10 mouse cellular contexts compared by ENCODE assay signal in the genomic region with DNA sequence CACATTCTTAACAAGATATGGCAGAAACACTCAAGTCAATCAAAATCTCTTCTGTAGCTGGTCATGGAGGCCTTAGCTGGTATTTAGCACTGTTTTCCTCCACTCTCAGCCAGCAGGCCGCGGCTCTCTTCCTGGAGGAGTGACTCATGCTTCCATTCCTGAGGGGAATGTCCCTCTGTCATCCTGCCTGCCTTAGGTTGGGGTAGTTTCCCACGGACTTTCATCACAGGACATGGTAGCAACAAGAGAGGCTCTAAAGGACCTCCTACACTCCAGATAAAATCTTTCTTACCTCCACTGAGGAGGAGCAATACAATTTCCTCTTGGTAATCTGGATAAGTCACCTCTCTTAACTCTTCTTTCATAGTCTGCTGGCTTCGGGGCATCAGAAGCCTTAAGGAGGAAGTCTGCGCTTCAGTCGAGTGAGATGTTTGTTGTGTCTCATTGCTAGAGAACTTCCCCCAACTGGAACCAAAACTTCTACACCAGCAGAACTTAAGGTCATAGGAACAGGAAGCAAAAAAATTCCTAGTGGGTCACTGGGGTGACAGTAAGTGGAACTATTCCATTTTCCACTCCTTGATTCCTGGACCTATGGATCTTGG. TPM values are rescaled to one million over a fixed set of nuclear protein-coding genes. Genes with fewer than 3 reads are reported as not detected.
DNase-seq lines count a peak whose midpoint lies in the region; ATAC-seq lines count a peak whose summit lies in the region.
"Had no signal": no experiment of that assay in that cellular context is flagged by ENCODE, and none has a peak within 500 bp of the region (broad histone marks: within the 10 kb centered on the region; RNA-seq: fewer than 3 reads in every experiment).

No protein-coding gene starts in this region.

- no peaks in the 10 kb centered on the region for H3K9me3 ChIP-seq in heart, embryonic 16.5 days (replicated peaks; ENCODE audit: control insufficient read depth, low read length)

- H3K27me3 ChIP-seq in heart, embryonic 16.5 days (ENCODE audit: control insufficient read depth, insufficient read depth, low read length) = no peaks in the 10 kb centered on the region

- peaks cover 12% of the 10 kb centered on the region for H3K4me1 ChIP-seq in heart, embryonic 16.5 days (ENCODE audit: control insufficient read depth, insufficient read depth, low read length)

- intact Hi-C loops in gastrocnemius, postnatal 36 days (cut with DNase I) = no loop called here

- H3K9ac ChIP-seq in heart, embryonic 16.5 days (ENCODE audit: low read length) = no peak overlapping the region

- H3K27ac ChIP-seq in heart, embryonic 16.5 days (ENCODE audit: low read length) = peak overlapping the region; percentile 26

- H3K4me2 ChIP-seq in heart, embryonic 16.5 days (ENCODE audit: low read depth, low read length) = no peak overlapping the region

- DNase-seq in gastrocnemius, adult 18-20 months (ENCODE audit: low spot score) = peak; percentile 32
- no peak for DNase-seq in gastrocnemius, postnatal 36 days
- DNase-seq in spleen, postnatal 36 days (ENCODE audit: low spot score in 2 of 2) = peak; percentile 39 to 50
- DNase-seq in spleen, postnatal 10 days (ENCODE audit: low spot score in 2 of 2) = no peak
- DNase-seq in yolk sac, embryonic 10.5 days (ENCODE audit: low spot score) = peak; percentile 35
- DNase-seq in urinary bladder, postnatal 14 days (ENCODE audit: low spot score) = no peak
- DNase-seq in right cerebral cortex, adult 18-20 months = no peak
- DNase-seq: kidney, postnatal 25 days had no signal

- WGBS in heart, embryonic 16.5 days = 36% methylated on average over 6 of the region's 6 CpGs

- no peaks in the 10 kb centered on the region for H3K36me3 ChIP-seq in heart, embryonic 16.5 days (ENCODE audit: control insufficient read depth, insufficient read depth)

- no peak overlapping the region for H3K4me3 ChIP-seq in heart, embryonic 16.5 days (ENCODE audit: low read length)
- H3K4me3 ChIP-seq: erythroblast, embryonic 14.5 days had no signal

- peak; percentile 49; the same call in 1 of the 2 replicates for ATAC-seq in heart, embryonic 16.5 days (replicated peaks; ENCODE audit: extremely low read depth, insufficient read depth, low FRiP score)

RNA-seq across cellular contexts. Expression of gene Zfp1, which starts 15.7 kb away (rescaled TPM):
- 1 to 10 TPM; 8.6 to 9.4 TPM for total RNA-seq in gastrocnemius, adult 18-20 months (2021)
- total RNA-seq in gastrocnemius, postnatal 36 days (2021) = 1 to 10 TPM; 6.8 to 9.2 TPM
- 15.5 and 16.7 TPM in 2 replicates for polyA plus RNA-seq in heart, embryonic 16.5 days (2015; fragmentation: Nextera tagmentation; extraction: Ambion mirVana)

RNA-seq across cellular contexts. Expression of gene Ldhd, which starts 28.7 kb away (rescaled TPM):
- 10 to 100 TPM; 30.3 to 31.4 TPM for total RNA-seq in gastrocnemius, adult 18-20 months (2021)
- total RNA-seq in gastrocnemius, postnatal 36 days (2021) = 10 to 100 TPM; 32.4 to 34.9 TPM
- polyA plus RNA-seq in heart, embryonic 16.5 days (2015; fragmentation: Nextera tagmentation; extraction: Ambion mirVana) = 1.2 TPM in 2 replicates
- polyA plus RNA-seq: erythroblast, embryonic 14.5 days had no signal

RNA-seq across cellular contexts. Expression of gene Ctrb1, which starts 31.9 kb away (rescaled TPM):
- total RNA-seq in gastrocnemius, adult 18-20 months (2021) = under 1 TPM in 1 of 2 experiments, not detected in 1; 0.71 TPM
- total RNA-seq in gastrocnemius, postnatal 36 days (2021) = not detected
- polyA plus RNA-seq in heart, embryonic 16.5 days (2015; fragmentation: Nextera tagmentation; extraction: Ambion mirVana) = 0.17 and 2.1 TPM in 2 replicates
- polyA plus RNA-seq: erythroblast, embryonic 14.5 days had no signal

Comparison
In these comparisons a context has a peak if more than half of its experiments do, and no peak if none do; other contexts are left out.
1. DNase-seq: peak in gastrocnemius, adult 18-20 months (single experiment), spleen, postnatal 36 days (2 of 2) and yolk sac, embryonic 10.5 days (single experiment); none in gastrocnemius, postnatal 36 days (0 of 2), spleen, postnatal 10 days (0 of 2), urinary bladder, postnatal 14 days (single experiment) and right cerebral cortex, adult 18-20 months (single experiment).